ENCODE assay signal across 9 mouse cellular contexts in genomic region chr11:60294630-60295313, GRCm38 (mm10). TPM values are rescaled to one million over a fixed set of nuclear protein-coding genes. Genes with fewer than 3 reads are reported as not detected.
DNase-seq lines count a peak whose midpoint lies in the region; ATAC-seq and TF ChIP-seq lines count a peak whose summit lies in the region.
"Had no signal": no experiment of that assay in that cellular context is flagged by ENCODE, and none has a peak within 500 bp of the region (broad histone marks: within the 10 kb centered on the region; RNA-seq: fewer than 3 reads in every experiment).

No protein-coding gene starts in this region.

- no peak for TF ChIP-seq POLR2A in heart, adult 2 months (IDR thresholded peaks at IDR 0.05; ENCODE audit: insufficient read depth, low read depth, low read length)

- no peaks in the 10 kb centered on the region for H3K36me3 ChIP-seq in heart, embryonic 11.5 days (ENCODE audit: control insufficient read depth, insufficient read depth, low read length)
- H3K36me3 ChIP-seq in heart, adult 2 months (ENCODE audit: control insufficient read depth, insufficient read depth, low read length): no peaks in the 10 kb centered on the region
- H3K36me3 ChIP-seq in embryonic facial prominence, embryonic 11.5 days (replicated peaks; ENCODE audit: control insufficient read depth, insufficient read depth, low read depth, low read length): no peaks in the 10 kb centered on the region
- no peaks in the 10 kb centered on the region for H3K36me3 ChIP-seq in intestine, embryonic 15.5 days
- no peaks in the 10 kb centered on the region for H3K36me3 ChIP-seq in midbrain, embryonic 16.5 days (ENCODE audit: control insufficient read depth, insufficient read depth, low read length)

- TF ChIP-seq EP300 in heart, adult 2 months (IDR thresholded peaks at IDR 0.05; ENCODE audit: insufficient read depth, low read depth, low read length): no peak

- H3K4me1 ChIP-seq in heart, embryonic 11.5 days (ENCODE audit: control insufficient read depth, insufficient read depth, low read length): peaks cover 16% of the 10 kb centered on the region
- peaks cover 8% of the 10 kb centered on the region for H3K4me1 ChIP-seq in heart, adult 2 months (ENCODE audit: control insufficient read depth, insufficient read depth, low read length)
- peaks cover 4% of the 10 kb centered on the region; the same call in 1 of the 2 replicates for H3K4me1 ChIP-seq in embryonic facial prominence, embryonic 11.5 days (ENCODE audit: control insufficient read depth, insufficient read depth, low read length)
- peaks cover 29% of the 10 kb centered on the region for H3K4me1 ChIP-seq in intestine, embryonic 15.5 days (replicated peaks)
- peaks cover 47% of the 10 kb centered on the region for H3K4me1 ChIP-seq in midbrain, embryonic 16.5 days (ENCODE audit: control insufficient read depth, insufficient read depth, low read length)

- H3K4me2 ChIP-seq in heart, embryonic 11.5 days: peak overlapping the region; percentile 31; the same call in 1 of the 2 replicates
- H3K4me2 ChIP-seq in embryonic facial prominence, embryonic 11.5 days (ENCODE audit: low read depth, low read length): no peak overlapping the region
- no peak overlapping the region for H3K4me2 ChIP-seq in intestine, embryonic 15.5 days (replicated peaks)
- no peak overlapping the region for H3K4me2 ChIP-seq in midbrain, embryonic 16.5 days (ENCODE audit: low read length)

- H3K9ac ChIP-seq in heart, embryonic 11.5 days (ENCODE audit: low read depth, low read length): 0 out of 2 replicates have a peak overlapping the region, but pooled peaks have one; percentile 28
- no peak overlapping the region for H3K9ac ChIP-seq in heart, adult 2 months (ENCODE audit: low read depth, low read length)
- peak overlapping the region; percentile 19; the same call in 1 of the 2 replicates for H3K9ac ChIP-seq in embryonic facial prominence, embryonic 11.5 days (replicated peaks; ENCODE audit: low read length)
- H3K9ac ChIP-seq in intestine, embryonic 15.5 days: no peak overlapping the region
- no peak overlapping the region for H3K9ac ChIP-seq in midbrain, embryonic 16.5 days (ENCODE audit: low read depth, low read length)

- no peaks in the 10 kb centered on the region for H3K27me3 ChIP-seq in heart, embryonic 11.5 days (ENCODE audit: control insufficient read depth, insufficient read depth, low read length)
- H3K27me3 ChIP-seq in heart, adult 2 months (ENCODE audit: control insufficient read depth, insufficient read depth, low read length): no peaks in the 10 kb centered on the region
- no peaks in the 10 kb centered on the region for H3K27me3 ChIP-seq in embryonic facial prominence, embryonic 11.5 days (ENCODE audit: control insufficient read depth, insufficient read depth, low read length)
- H3K27me3 ChIP-seq in intestine, embryonic 15.5 days (replicated peaks): no peaks in the 10 kb centered on the region
- no peaks in the 10 kb centered on the region for H3K27me3 ChIP-seq in midbrain, embryonic 16.5 days (ENCODE audit: control insufficient read depth, insufficient read depth, low read depth, low read length)

- peak overlapping the region; percentile 46; the same call in 1 of the 2 replicates for H3K27ac ChIP-seq in heart, embryonic 11.5 days (ENCODE audit: low read depth, low read length)
- H3K27ac ChIP-seq in heart, adult 2 months: no peak overlapping the region
- peak overlapping the region; percentile 30 for H3K27ac ChIP-seq in embryonic facial prominence, embryonic 11.5 days (replicated peaks; ENCODE audit: low read depth, low read length)
- H3K27ac ChIP-seq in intestine, embryonic 15.5 days: peak overlapping the region; percentile 45
- peak overlapping the region; percentile 80 for H3K27ac ChIP-seq in midbrain, embryonic 16.5 days (ENCODE audit: low read length)

- H3K4me3 ChIP-seq in heart, embryonic 11.5 days (ENCODE audit: low read depth, low read length): no peak overlapping the region
- H3K4me3 ChIP-seq in heart, adult 2 months: no peak overlapping the region
- H3K4me3 ChIP-seq in embryonic facial prominence, embryonic 11.5 days (ENCODE audit: low read depth, low read length): no peak overlapping the region
- no peak overlapping the region for H3K4me3 ChIP-seq in intestine, embryonic 15.5 days (replicated peaks)
- H3K4me3 ChIP-seq in midbrain, embryonic 16.5 days (ENCODE audit: low read depth, low read length): no peak overlapping the region

- WGBS in heart, embryonic 11.5 days (ENCODE audit: insufficient replicate concordance): 51% methylated on average over 5 of the region's 5 CpGs
- WGBS in heart, adult 2 months: 81% methylated on average over 5 of the region's 5 CpGs
- 34% methylated on average over 5 of the region's 5 CpGs for WGBS in embryonic facial prominence, embryonic 11.5 days
- WGBS in intestine, embryonic 15.5 days: 44% methylated on average over 5 of the region's 5 CpGs
- WGBS in midbrain, embryonic 16.5 days: 46% methylated on average over 5 of the region's 5 CpGs

- TF ChIP-seq CTCF in heart, adult 2 months (IDR thresholded peaks at IDR 0.05): no peak

- H3K79me2 ChIP-seq in heart, adult 2 months (replicated peaks; ENCODE audit: control insufficient read depth, insufficient read depth, low read length): peaks cover 4% of the 10 kb centered on the region; the same call in 1 of the 2 replicates

- ATAC-seq in heart, embryonic 11.5 days (replicated peaks; ENCODE audit: insufficient number of reproducible peaks, low FRiP score, low TSS enrichment): no peak
- peak; percentile 17; the same call in 1 of the 2 replicates for ATAC-seq in embryonic facial prominence, embryonic 11.5 days (replicated peaks; ENCODE audit: insufficient number of reproducible peaks, low FRiP score, low TSS enrichment, low read depth)
- peak; percentile 41; the same call in 1 of the 2 replicates for ATAC-seq in intestine, embryonic 15.5 days
- ATAC-seq in midbrain, embryonic 16.5 days: 0 out of 2 replicates have a peak, but pooled peaks have one; percentile 26

- intact Hi-C loops in heart, adult 2 months (cut with DNase I): loop anchor here (5.0 kb wide), 1 partner anchor 118 kb away; no protein-coding TSS in a partner anchor

- DNase-seq in heart, adult 2 months: no peak
- DNase-seq in embryonic facial prominence, embryonic 11.5 days (ENCODE audit: low spot score): no peak
- no peak for DNase-seq in layer of hippocampus, postnatal 36 days
- DNase-seq in adrenal gland, postnatal 10 days: no peak
- no peak for DNase-seq in right cerebral cortex, postnatal 36 days (ENCODE audit: low spot score in 2 of 2)
- DNase-seq: cerebellum, adult 9-11 months had no signal

- no peaks in the 10 kb centered on the region for H3K9me3 ChIP-seq in heart, embryonic 11.5 days (replicated peaks; ENCODE audit: control insufficient read depth, low read length)
- H3K9me3 ChIP-seq in embryonic facial prominence, embryonic 11.5 days (replicated peaks; ENCODE audit: control insufficient read depth, low read length): no peaks in the 10 kb centered on the region
- no peaks in the 10 kb centered on the region for H3K9me3 ChIP-seq in intestine, embryonic 15.5 days
- H3K9me3 ChIP-seq in midbrain, embryonic 16.5 days (replicated peaks; ENCODE audit: control insufficient read depth, low read length, poor library complexity, severe bottlenecking): no peaks in the 10 kb centered on the region

RNA-seq across cellular contexts. Expression of gene Tom1l2, which starts 57.9 kb away (rescaled TPM):
- 14.7 and 16.0 TPM in 2 replicates for polyA plus RNA-seq in heart, embryonic 11.5 days (2014; fragmentation: Nextera tagmentation; extraction: Ambion mirVana)
- 100 to 1,000 TPM; 102 to 113 TPM for total RNA-seq in heart, adult 2 months (2021)
- 123 and 149 TPM in 2 replicates for polyA plus RNA-seq in heart, adult 2 months (2012; rRNA removed)
- 9.0 and 11.5 TPM in 2 replicates for polyA plus RNA-seq in embryonic facial prominence, embryonic 11.5 days (2014; fragmentation: Nextera tagmentation; extraction: Ambion mirVana)
- 22.3 and 27.1 TPM in 2 replicates for polyA plus RNA-seq in intestine, embryonic 15.5 days (2015; fragmentation: Nextera tagmentation; extraction: Ambion mirVana)
- 66.4 and 74.6 TPM in 2 replicates for polyA plus RNA-seq in midbrain, embryonic 16.5 days (2015; fragmentation: Nextera tagmentation; extraction: Ambion mirVana)
- 100 to 1,000 TPM; 170 to 180 TPM for total RNA-seq in layer of hippocampus, postnatal 36 days (2021)
- 10 to 100 TPM; 49.9 to 61.5 TPM for total RNA-seq in adrenal gland, postnatal 10 days (2021)

RNA-seq across cellular contexts. Expression of gene Drc3, which starts 58.4 kb away (rescaled TPM):
- polyA plus RNA-seq in heart, embryonic 11.5 days (2014; fragmentation: Nextera tagmentation; extraction: Ambion mirVana): 1.9 TPM in 2 replicates
- 1 to 10 TPM; 1.6 to 2.4 TPM for total RNA-seq in heart, adult 2 months (2021)
- polyA plus RNA-seq in heart, adult 2 months (2012; rRNA removed): 4.1 and 4.2 TPM in 2 replicates
- polyA plus RNA-seq in embryonic facial prominence, embryonic 11.5 days (2014; fragmentation: Nextera tagmentation; extraction: Ambion mirVana): 1.3 and 2.2 TPM in 2 replicates
- 1.9 and 2.1 TPM in 2 replicates for polyA plus RNA-seq in intestine, embryonic 15.5 days (2015; fragmentation: Nextera tagmentation; extraction: Ambion mirVana)
- polyA plus RNA-seq in midbrain, embryonic 16.5 days (2015; fragmentation: Nextera tagmentation; extraction: Ambion mirVana): 6.6 and 7.1 TPM in 2 replicates
- 1 to 10 TPM; 6.7 to 7.6 TPM for total RNA-seq in layer of hippocampus, postnatal 36 days (2021)
- 1 to 10 TPM; 1.1 to 1.5 TPM for total RNA-seq in adrenal gland, postnatal 10 days (2021)

Comparison
In these comparisons a context has a peak if more than half of its experiments do, and no peak if none do; other contexts are left out.
1. H3K9ac ChIP-seq: peak in heart, embryonic 11.5 days (single experiment) and embryonic facial prominence, embryonic 11.5 days (single experiment); none in heart, adult 2 months (single experiment), intestine, embryonic 15.5 days (single experiment) and midbrain, embryonic 16.5 days (single experiment).